Mouse (Mus musculus) heart, embryonic 11.5 days (tissue): ENCODE measurements at regions not wholly inside any gene's neighbourhood (a gene's known extent, or its start where the extent isn't known, plus 50 kb on each side); places are given as distances from the start of the nearest gene placed in this dataset.

Source experiments
- ATAC-seq: fragments of 200-750 bp; cut with Nextera tagmentation; replicated peaks from 2 replicates; pipeline ENCODE4 v1.8.0; 2017; ENCODE audit warnings: moderate library complexity; ENCODE audit not compliant: insufficient number of reproducible peaks, low FRiP score, low TSS enrichment
- H3K27ac ChIP-seq: fragments of 300-500 bp; sonication (generic); 2 replicates; pipeline ENCODE4 v1.5.1; 2014; ENCODE audit warnings: mild to moderate bottlenecking, low read depth, low read length
- H3K27me3 ChIP-seq: fragments of 300-500 bp; sonication (generic); 2 replicates; pipeline ENCODE4 v1.6.1; 2014; ENCODE audit warnings: mild to moderate bottlenecking, low read length, mixed read lengths; ENCODE audit not compliant: control insufficient read depth, insufficient read depth
- H3K36me3 ChIP-seq: fragments of 300-500 bp; sonication (generic); 2 replicates; pipeline ENCODE4 v1.6.1; 2014; ENCODE audit warnings: mild to moderate bottlenecking, low read length, moderate library complexity, mixed read lengths; ENCODE audit not compliant: control insufficient read depth, insufficient read depth
- H3K4me1 ChIP-seq: fragments of 300-500 bp; sonication (generic); 2 replicates; pipeline ENCODE4 v1.6.1; 2014; ENCODE audit warnings: low read length; ENCODE audit not compliant: control insufficient read depth, insufficient read depth
- H3K4me2 ChIP-seq: fragments of 300-500 bp; sonication (generic); 2 replicates; pipeline ENCODE4 v1.6.1; 2014; ENCODE audit warnings: mild to moderate bottlenecking, moderate library complexity
- H3K4me3 ChIP-seq: fragments of 300-500 bp; sonication (generic); 2 replicates; pipeline ENCODE4 v1.5.1; 2014; ENCODE audit warnings: low read depth, low read length
- H3K9ac ChIP-seq: fragments of 300-500 bp; sonication (generic); 2 replicates; pipeline ENCODE4 v1.6.1; 2014; ENCODE audit warnings: mild to moderate bottlenecking, low read depth, low read length, moderate library complexity
- H3K9me3 ChIP-seq: fragments of 300-500 bp; sonication (generic); replicated peaks from 2 replicates; pipeline ENCODE4 v1.6.1; 2016; ENCODE audit warnings: low read length; ENCODE audit not compliant: control insufficient read depth
- WGBS: fragments of 180-500 bp; shearing (Covaris S2); extraction: QIAGEN DNeasy Blood & Tissue Kit; methylation state at CpG from one replicate; pipeline ENCODE4 v1.1.7; 2014; ENCODE audit not compliant: insufficient replicate concordance; 5-methylcytosine and 5-hydroxymethylcytosine counted together

- Histone ChIP-seq H3K27ac (no peak overlapping the region), H3K4me3 (no peak overlapping the region), H3K4me2 (no peak overlapping the region), H3K9me3 (no peaks in the 10 kb centered on the region), H3K27me3 (no peaks in the 10 kb centered on the region), H3K9ac (no peak overlapping the region), H3K4me1 (no peaks in the 10 kb centered on the region), H3K36me3 (no peaks in the 10 kb centered on the region)
- ATAC-seq: no peak
- 77% methylated on average over 9 of the region's 9 CpGs for WGBS
Measured at GRCm38 (mm10) chr13:111992075-111992847, 183.5 kb upstream of the Map3k1 start.

- Histone ChIP-seq H3K4me1 (no peaks in the 10 kb centered on the region), H3K4me3 (no peak overlapping the region), H3K9me3 (no peaks in the 10 kb centered on the region), H3K27me3 (no peaks in the 10 kb centered on the region), H3K27ac (no peak overlapping the region), H3K9ac (no peak overlapping the region), H3K36me3 (no peaks in the 10 kb centered on the region), H3K4me2 (no peak overlapping the region)
- no peak for ATAC-seq
- 75% methylated on average over 5 of the region's 5 CpGs for WGBS
Measured at GRCm38 (mm10) chr13:111994862-111995490, 186.2 kb upstream of the Map3k1 start.

GRCm38 (mm10) chr13:111995716-111996115 lies 186.9 kb upstream of the Map3k1 start:
- H3K4me3 ChIP-seq: no peak overlapping the region
- H3K9ac ChIP-seq: no peak overlapping the region
- no peaks in the 10 kb centered on the region for H3K36me3 ChIP-seq
- no peaks in the 10 kb centered on the region for H3K4me1 ChIP-seq
- H3K27me3 ChIP-seq: no peaks in the 10 kb centered on the region
- ATAC-seq: no peak
- 81% methylated on average over 6 of the region's 6 CpGs for WGBS
- no peak overlapping the region for H3K4me2 ChIP-seq
- no peaks in the 10 kb centered on the region for H3K9me3 ChIP-seq
- H3K27ac ChIP-seq: no peak overlapping the region

GRCm38 (mm10) chr13:111996910-111997309 lies 188.1 kb upstream of the Map3k1 start:
- no peak overlapping the region for H3K4me2 ChIP-seq
- H3K9ac ChIP-seq: no peak overlapping the region
- H3K27me3 ChIP-seq: no peaks in the 10 kb centered on the region
- no peak overlapping the region for H3K4me3 ChIP-seq
- peaks cover 5% of the 10 kb centered on the region; the same call in 1 of the 2 replicates for H3K4me1 ChIP-seq
- no peaks in the 10 kb centered on the region for H3K9me3 ChIP-seq
- 73% methylated on average over 11 of the region's 11 CpGs for WGBS
- no peak for ATAC-seq
- no peaks in the 10 kb centered on the region for H3K36me3 ChIP-seq
- no peak overlapping the region for H3K27ac ChIP-seq

GRCm38 (mm10) chr13:111997980-111998945 lies 189.5 kb upstream of the Map3k1 start:
- Histone ChIP-seq H3K4me1 (peaks cover 17% of the 10 kb centered on the region), H3K4me3 (no peak overlapping the region), H3K36me3 (no peaks in the 10 kb centered on the region), H3K27ac (no peak overlapping the region), H3K27me3 (no peaks in the 10 kb centered on the region), H3K9ac (no peak overlapping the region), H3K4me2 (no peak overlapping the region), H3K9me3 (no peaks in the 10 kb centered on the region)
- ATAC-seq: no peak
- 77% methylated on average over 11 of the region's 11 CpGs for WGBS

- peaks cover 18% of the 10 kb centered on the region for H3K4me1 ChIP-seq
- H3K4me3 ChIP-seq: no peak overlapping the region
- no peaks in the 10 kb centered on the region for H3K9me3 ChIP-seq
- ATAC-seq: no peak
- no peaks in the 10 kb centered on the region for H3K36me3 ChIP-seq
- H3K27me3 ChIP-seq: no peaks in the 10 kb centered on the region
- H3K9ac ChIP-seq: no peak overlapping the region
- no peak overlapping the region for H3K27ac ChIP-seq
- 87% methylated on average over 6 of the region's 6 CpGs for WGBS
- H3K4me2 ChIP-seq: no peak overlapping the region
Measured at GRCm38 (mm10) chr13:111999647-112000292, 191.0 kb upstream of the Map3k1 start.

GRCm38 (mm10) chr13:112000293-112000665 lies 191.5 kb upstream of the Map3k1 start:
- no peaks in the 10 kb centered on the region for H3K9me3 ChIP-seq
- no peak overlapping the region for H3K9ac ChIP-seq
- ATAC-seq: no peak
- H3K4me1 ChIP-seq: peaks cover 18% of the 10 kb centered on the region
- H3K4me2 ChIP-seq: no peak overlapping the region
- no peaks in the 10 kb centered on the region for H3K36me3 ChIP-seq
- WGBS: 57% methylated on average over 6 of the region's 6 CpGs
- no peaks in the 10 kb centered on the region for H3K27me3 ChIP-seq
- H3K27ac ChIP-seq: no peak overlapping the region
- H3K4me3 ChIP-seq: no peak overlapping the region

- ATAC-seq: no peak
- no peak overlapping the region for H3K4me2 ChIP-seq
- no peaks in the 10 kb centered on the region for H3K36me3 ChIP-seq
- H3K4me3 ChIP-seq: no peak overlapping the region
- no peak overlapping the region for H3K9ac ChIP-seq
- no peaks in the 10 kb centered on the region for H3K9me3 ChIP-seq
- H3K4me1 ChIP-seq: peaks cover 18% of the 10 kb centered on the region
- no peak overlapping the region for H3K27ac ChIP-seq
- no peaks in the 10 kb centered on the region for H3K27me3 ChIP-seq
- 75% methylated on average over 5 of the region's 5 CpGs for WGBS
Measured at GRCm38 (mm10) chr13:112000696-112001095, 191.9 kb upstream of the Map3k1 start.
